Mouse (Mus musculus) liver, postnatal 0 days (tissue): ENCODE measurements around the gene Map4k1.

Experiments
- CTCF ChIP-seq: sonication (generic); IDR thresholded peaks from 2 replicates; pipeline ENCODE4 v1.5.1; 2016; ENCODE audit warnings: antibody characterized with exemption, low read depth
- EP300 ChIP-seq: IDR thresholded peaks from 2 replicates; pipeline ENCODE4 v1.6.1; 2016; ENCODE audit warnings: antibody characterized with exemption, low read depth, mild to moderate bottlenecking

DNA sequence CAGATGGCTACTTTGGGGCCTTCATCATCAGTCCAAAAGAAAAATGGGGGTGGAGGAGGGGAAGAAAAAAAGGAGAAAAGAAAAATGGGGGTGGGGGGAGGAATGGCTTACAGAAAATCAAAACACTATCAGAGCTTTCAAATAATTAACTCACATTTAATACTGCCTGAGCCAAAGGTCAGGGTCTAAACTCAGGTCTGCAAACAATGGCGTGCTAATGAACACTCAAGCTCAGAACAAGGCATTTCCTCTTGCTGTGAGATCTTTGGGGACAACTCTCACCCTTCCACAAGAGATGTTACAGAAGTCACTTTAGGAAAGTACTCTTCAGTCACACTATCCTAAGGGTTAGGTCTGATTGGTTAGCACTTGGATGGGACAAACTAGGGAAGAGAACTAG, 23.1 kb upstream of the Map4k1 start:
- no peak for TF ChIP-seq CTCF
- TF ChIP-seq EP300: no peak
